Mouse (Mus musculus): ENCODE data around the gene Trp53. TPM values are rescaled to one million over a fixed set of nuclear protein-coding genes. Genes with fewer than 3 reads are reported as not detected.

Gene Trp53
- polyA plus RNA-seq, 1 experiment, result 230 TPM

DNA sequence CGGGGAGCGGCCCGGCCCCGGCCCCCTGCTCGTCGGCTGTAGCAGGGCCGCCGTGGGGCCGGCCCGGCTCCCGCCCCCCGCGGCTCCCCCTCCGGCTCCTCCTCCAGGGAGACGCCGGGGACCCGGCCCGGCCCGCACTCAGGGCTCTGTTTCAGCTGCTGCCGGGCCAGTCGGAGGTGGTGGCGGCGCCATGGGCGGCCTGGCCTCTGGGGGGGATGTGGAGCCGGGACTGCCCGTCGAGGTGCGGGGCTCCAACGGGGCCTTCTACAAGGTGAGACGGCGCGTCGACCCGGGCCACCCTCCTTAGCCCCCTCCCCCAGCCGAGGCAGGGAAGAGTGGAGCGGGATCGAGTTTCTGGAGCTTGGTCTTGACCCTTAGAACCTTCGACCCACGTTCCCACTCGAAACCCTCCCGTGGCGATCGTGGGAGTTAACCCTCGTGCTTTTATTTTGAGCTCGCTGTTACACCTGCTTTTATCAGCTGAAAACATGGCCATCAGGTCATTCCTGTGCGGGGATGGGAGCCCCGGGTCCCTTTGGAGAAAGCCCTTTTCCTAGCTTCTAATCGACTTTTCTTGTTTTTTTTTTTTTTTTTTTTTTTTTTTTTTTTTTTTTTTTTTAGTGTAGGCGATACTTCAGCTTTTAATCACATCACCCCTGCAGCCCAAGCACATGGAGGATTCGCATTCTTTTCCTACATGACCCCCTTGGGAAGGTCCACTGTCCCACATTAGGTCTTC, 53.1 kb downstream of the Trp53 start:
- H3K4me1 ChIP-seq (ENCODE audit: control insufficient read depth, insufficient read depth, low read length), result no peaks in the 10 kb centered on the region
- TF ChIP-seq CTCF (IDR thresholded peaks at IDR 0.05; ENCODE audit: low read depth, low read length), result no peak
- TF ChIP-seq POLR2A (IDR thresholded peaks at IDR 0.05; ENCODE audit: insufficient read depth, low read length), result no peak
- TF ChIP-seq EP300 (IDR thresholded peaks at IDR 0.05; ENCODE audit: insufficient read depth, low read depth, low read length), result no peak
- peak overlapping the region; percentile 96 for H3K9ac ChIP-seq (ENCODE audit: low read depth, poor library complexity, severe bottlenecking)
- H3K27me3 ChIP-seq (ENCODE audit: control insufficient read depth, insufficient read depth, low read length, poor library complexity, severe bottlenecking), result no peaks in the 10 kb centered on the region
- peak overlapping the region; percentile 39 for H3K27ac ChIP-seq (ENCODE audit: insufficient read depth, low read length)
- H3K9me3 ChIP-seq (replicated peaks; ENCODE audit: control insufficient read depth, insufficient read depth, low read length, poor library complexity, severe bottlenecking), result no peaks in the 10 kb centered on the region
- H3K4me3 ChIP-seq (ENCODE audit: low read depth, low read length), result peak overlapping the region; percentile 89
- H3K36me3 ChIP-seq (ENCODE audit: control insufficient read depth, insufficient read depth, low read length, poor library complexity, severe bottlenecking), result peaks cover 32% of the 10 kb centered on the region

DNA sequence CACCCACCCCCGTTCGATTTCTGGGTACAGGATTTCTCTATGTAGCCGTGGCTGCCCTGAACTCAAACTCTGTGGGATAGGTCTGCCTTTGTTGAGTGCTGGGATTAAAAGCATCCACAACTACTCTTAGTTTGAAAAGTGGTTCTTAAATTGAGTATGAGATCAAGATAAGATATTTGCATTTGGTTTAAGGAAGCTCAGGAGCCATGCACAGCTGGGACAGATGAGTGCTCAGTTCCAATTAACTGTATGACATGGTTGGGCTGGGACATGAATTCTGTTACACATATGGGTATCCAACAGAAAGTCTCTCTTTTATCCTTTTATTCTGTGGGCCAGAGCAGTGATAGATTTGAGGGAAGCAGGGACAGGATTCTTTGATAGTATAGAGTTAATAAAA, 55.3 kb downstream of the Trp53 start:
- peaks cover 49% of the 10 kb centered on the region for H3K36me3 ChIP-seq (ENCODE audit: control insufficient read depth, insufficient read depth, low read length, poor library complexity, severe bottlenecking)

More for the DNA sequence above, 55.3 kb downstream of the Trp53 start:
- Histone ChIP-seq H3K27me3 (ENCODE audit: control insufficient read depth, insufficient read depth, low read length, poor library complexity, severe bottlenecking) (no peaks in the 10 kb centered on the region), H3K4me3 (ENCODE audit: low read depth, low read length) (no peak overlapping the region), H3K9me3 (replicated peaks; ENCODE audit: control insufficient read depth, insufficient read depth, low read length, poor library complexity, severe bottlenecking) (no peaks in the 10 kb centered on the region), H3K4me1 (ENCODE audit: control insufficient read depth, insufficient read depth, low read length) (no peaks in the 10 kb centered on the region), H3K9ac (ENCODE audit: low read depth, poor library complexity, severe bottlenecking) (peak overlapping the region; percentile 33), H3K27ac (ENCODE audit: insufficient read depth, low read length) (no peak overlapping the region)
- TF ChIP-seq POLR2A (IDR thresholded peaks at IDR 0.05; ENCODE audit: insufficient read depth, low read length) (no peak), CTCF (IDR thresholded peaks at IDR 0.05; ENCODE audit: low read depth, low read length) (no peak), EP300 (IDR thresholded peaks at IDR 0.05; ENCODE audit: insufficient read depth, low read depth, low read length) (no peak)

Other genes starting within 250 kb of the Trp53 start
- gene Rnf227, start 239.9 kb upstream of the Trp53 start, polyA plus RNA-seq (2011; ENCODE audit: insufficient read depth, insufficient read length, low read depth, missing spikeins), result 1.7 and 3.3 TPM in 2 replicates
- gene Chd3, start 211.0 kb upstream of the Trp53 start, polyA plus RNA-seq (2011; ENCODE audit: insufficient read depth, insufficient read length, low read depth, missing spikeins), result 21.9 and 25.7 TPM in 2 replicates
- 77.9 and 94.0 TPM in 2 replicates for gene Naa38, start 184.9 kb upstream of the Trp53 start, polyA plus RNA-seq (2011; ENCODE audit: insufficient read depth, insufficient read length, low read depth, missing spikeins)
- gene Cyb5d1, start 184.7 kb upstream of the Trp53 start, polyA plus RNA-seq (2011; ENCODE audit: insufficient read depth, insufficient read length, low read depth, missing spikeins), result 21.1 and 21.5 TPM in 2 replicates
- gene Tmem88, start 182.1 kb upstream of the Trp53 start, polyA plus RNA-seq (2011; ENCODE audit: insufficient read depth, insufficient read length, low read depth, missing spikeins), result 15.7 and 16.6 TPM in 2 replicates
- 23.3 and 28.4 TPM in 2 replicates for gene Kdm6b, start 166.7 kb upstream of the Trp53 start, polyA plus RNA-seq (2011; ENCODE audit: insufficient read depth, insufficient read length, low read depth, missing spikeins)
- 1.2 and 2.0 TPM in 2 replicates for gene Dnah2, start 31.2 kb upstream of the Trp53 start, polyA plus RNA-seq (2011; ENCODE audit: insufficient read depth, insufficient read length, low read depth, missing spikeins)
- 3.9 and 4.0 TPM in 2 replicates for gene Efnb3, start 20.2 kb upstream of the Trp53 start, polyA plus RNA-seq (2011; ENCODE audit: insufficient read depth, insufficient read length, low read depth, missing spikeins)
- 10.3 and 17.8 TPM in 2 replicates for gene Wrap53, start 104 bp upstream of the Trp53 start, polyA plus RNA-seq (2011; ENCODE audit: insufficient read depth, insufficient read length, low read depth, missing spikeins)
- gene Atp1b2, start 25.6 kb downstream of the Trp53 start, polyA plus RNA-seq (2011; ENCODE audit: insufficient read depth, insufficient read length, low read depth, missing spikeins), result 20.4 and 24.0 TPM in 2 replicates
- not detected in 2 replicates for gene Shbg, start 37.5 kb downstream of the Trp53 start, polyA plus RNA-seq (2011; ENCODE audit: insufficient read depth, insufficient read length, low read depth, missing spikeins)
- 9.1 and 9.6 TPM in 2 replicates for gene Sat2, start 41.7 kb downstream of the Trp53 start, polyA plus RNA-seq (2011; ENCODE audit: insufficient read depth, insufficient read length, low read depth, missing spikeins)
- gene Fxr2, start 52.6 kb downstream of the Trp53 start, polyA plus RNA-seq (2011; ENCODE audit: insufficient read depth, insufficient read length, low read depth, missing spikeins), result 170 and 173 TPM in 2 replicates
- gene Sox15, start 75.0 kb downstream of the Trp53 start, polyA plus RNA-seq (2011; ENCODE audit: insufficient read depth, insufficient read length, low read depth, missing spikeins), result 45.2 and 48.1 TPM in 2 replicates
- 65.7 and 71.0 TPM in 2 replicates for gene Mpdu1, start 82.3 kb downstream of the Trp53 start, polyA plus RNA-seq (2011; ENCODE audit: insufficient read depth, insufficient read length, low read depth, missing spikeins)
- gene Cd68, start 85.8 kb downstream of the Trp53 start, polyA plus RNA-seq (2011; ENCODE audit: insufficient read depth, insufficient read length, low read depth, missing spikeins), result 32.9 and 36.2 TPM in 2 replicates
- gene Eif4a1, start 92.1 kb downstream of the Trp53 start, polyA plus RNA-seq (2011; ENCODE audit: insufficient read depth, insufficient read length, low read depth, missing spikeins), result 1,464 and 1,502 TPM in 2 replicates
- gene Senp3, start 101.7 kb downstream of the Trp53 start, polyA plus RNA-seq (2011; ENCODE audit: insufficient read depth, insufficient read length, low read depth, missing spikeins), result 198 and 221 TPM in 2 replicates
- gene Tnfsf13, start 105.4 kb downstream of the Trp53 start, polyA plus RNA-seq (2011; ENCODE audit: insufficient read depth, insufficient read length, low read depth, missing spikeins), result 1.3 and 2.9 TPM in 2 replicates
- gene Tnfsf12, start 115.5 kb downstream of the Trp53 start, polyA plus RNA-seq (2011; ENCODE audit: insufficient read depth, insufficient read length, low read depth, missing spikeins), result 3.4 and 4.1 TPM in 2 replicates
- gene Tnfsfm13, start 115.7 kb downstream of the Trp53 start, polyA plus RNA-seq (2011; ENCODE audit: insufficient read depth, insufficient read length, low read depth, missing spikeins), result 1.9 and 3.6 TPM in 2 replicates
- gene Polr2a, start 178.3 kb downstream of the Trp53 start, polyA plus RNA-seq (2011; ENCODE audit: insufficient read depth, insufficient read length, low read depth, missing spikeins), result 102 and 103 TPM in 2 replicates
- gene Slc35g3, start 181.6 kb downstream of the Trp53 start, polyA plus RNA-seq (2011; ENCODE audit: insufficient read depth, insufficient read length, low read depth, missing spikeins), result not detected in 2 replicates
- gene Zbtb4, start 185.6 kb downstream of the Trp53 start, polyA plus RNA-seq (2011; ENCODE audit: insufficient read depth, insufficient read length, low read depth, missing spikeins), result 3.6 and 4.8 TPM in 2 replicates
- 10.1 and 12.1 TPM in 2 replicates for gene Chrnb1, start 215.6 kb downstream of the Trp53 start, polyA plus RNA-seq (2011; ENCODE audit: insufficient read depth, insufficient read length, low read depth, missing spikeins)
- gene Fgf11, start 221.5 kb downstream of the Trp53 start, polyA plus RNA-seq (2011; ENCODE audit: insufficient read depth, insufficient read length, low read depth, missing spikeins), result 1.8 and 2.5 TPM in 2 replicates
- gene Tmem102, start 225.3 kb downstream of the Trp53 start, polyA plus RNA-seq (2011; ENCODE audit: insufficient read depth, insufficient read length, low read depth, missing spikeins), result 10.1 and 11.6 TPM in 2 replicates
- gene Gm39566, start 234.9 kb downstream of the Trp53 start, polyA plus RNA-seq (2011; ENCODE audit: insufficient read depth, insufficient read length, low read depth, missing spikeins), result not detected in 2 replicates
- gene Spem2, start 238.1 kb downstream of the Trp53 start, polyA plus RNA-seq (2011; ENCODE audit: insufficient read depth, insufficient read length, low read depth, missing spikeins), result not detected in 2 replicates
- gene Spem1, start 241.8 kb downstream of the Trp53 start, polyA plus RNA-seq (2011; ENCODE audit: insufficient read depth, insufficient read length, low read depth, missing spikeins), result not detected in 2 replicates